Mouse (Mus musculus) forebrain, postnatal 0 days (tissue): ENCODE results near the gene Eif4b. TPM values are rescaled to one million over a fixed set of nuclear protein-coding genes. Genes with fewer than 3 reads are reported as not detected.

Experiments used
- ATAC-seq: fragments of 200-750 bp; cut with Nextera tagmentation; 2 replicates; pipeline ENCODE4 v1.8.0; 2017; ENCODE audit warnings: mild to moderate bottlenecking, moderate library complexity
- DNase-seq: peaks from one replicate; pipeline ENCODE4 v3.0.0-alpha.2; 2015
- H3K27ac ChIP-seq: fragments of 300-500 bp; sonication (generic); 2 replicates; pipeline ENCODE4 v1.5.1; 2014; ENCODE audit warnings: low read depth, mild to moderate bottlenecking, antibody characterized with exemption, low read length, moderate library complexity, mixed read lengths
- H3K27me3 ChIP-seq: fragments of 300-500 bp; sonication (generic); 2 replicates; pipeline ENCODE4 v1.6.1; 2014; ENCODE audit warnings: mild to moderate bottlenecking, low read length, mixed read lengths; ENCODE audit not compliant: insufficient read depth
- H3K36me3 ChIP-seq: fragments of 300-500 bp; sonication (generic); 2 replicates; pipeline ENCODE4 v1.6.1; 2014; ENCODE audit warnings: mild to moderate bottlenecking, moderate library complexity; ENCODE audit not compliant: insufficient read depth
- H3K4me1 ChIP-seq: fragments of 300-500 bp; sonication (generic); 2 replicates; pipeline ENCODE4 v1.6.1; 2014; ENCODE audit warnings: antibody characterized with exemption; ENCODE audit not compliant: insufficient read depth
- H3K4me2 ChIP-seq: fragments of 300-500 bp; sonication (generic); 2 replicates; pipeline ENCODE4 v1.6.1; 2014; ENCODE audit warnings: low read depth, mild to moderate bottlenecking, moderate library complexity
- H3K4me3 ChIP-seq: fragments of 300-500 bp; sonication (generic); 2 replicates; pipeline ENCODE4 v1.5.1; 2014; ENCODE audit warnings: low read depth, low read length, mixed read lengths
- H3K9ac ChIP-seq: fragments of 300-500 bp; sonication (generic); 2 replicates; pipeline ENCODE4 v1.6.1; 2014; ENCODE audit warnings: mild to moderate bottlenecking
- H3K9me3 ChIP-seq: fragments of 300-500 bp; sonication (generic); 2 replicates; pipeline ENCODE4 v1.6.1; 2016; ENCODE audit warnings: low read length
- CTCF ChIP-seq: sonication (generic); IDR thresholded peaks from 2 replicates; pipeline ENCODE4 v1.5.1; 2016; ENCODE audit warnings: antibody characterized with exemption, control low read depth, low read depth
- WGBS: fragments of 180-500 bp; shearing (Covaris S2); extraction: QIAGEN DNeasy Blood & Tissue Kit; methylation state at CpG from one replicate; pipeline ENCODE4 v1.1.7; 2014; 5-methylcytosine and 5-hydroxymethylcytosine counted together
- polyA plus RNA-seq: library from polyadenylated mRNA; unstranded; fragments of >200 nt; fragmentation: Nextera tagmentation; extraction: Ambion mirVana; gene quantifications from 2 replicates; pipeline ENCODE4 v1.2.1, GENCODE M21; 2015
- total RNA-seq: library from RNA; depleted of rRNA; stranded (reverse); fragments of >200 nt; gene quantifications from 2 replicates; pipeline ENCODE4 v1.2.3, GENCODE M21; 2014

Gene Eif4b
- total and polyA plus RNA-seq, 2 experiments from 2014 or later, result 72.8 to 194 TPM

DNA sequence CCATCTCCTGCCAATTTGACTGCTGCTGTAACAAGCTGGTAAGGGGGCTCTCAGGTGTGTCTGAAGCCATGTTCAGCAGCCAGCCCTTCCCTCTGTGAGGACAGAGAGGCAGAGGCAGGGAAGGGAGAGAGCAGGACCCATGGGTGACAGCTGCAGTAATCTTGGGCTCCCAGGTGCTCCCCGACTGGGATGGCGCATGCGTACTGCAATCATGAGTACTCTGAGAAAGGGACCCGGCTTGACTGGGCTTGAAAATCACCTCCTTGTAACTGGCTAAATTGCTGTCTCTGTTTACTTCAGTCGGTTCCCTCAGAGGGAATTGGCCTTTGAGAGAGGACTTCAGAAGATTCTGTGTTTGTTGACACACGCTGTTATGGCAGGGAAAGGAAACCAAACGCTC lies 31.6 kb upstream of the Eif4b start:
- H3K27ac ChIP-seq, result no peak overlapping the region
- no peak for TF ChIP-seq CTCF
- H3K9me3 ChIP-seq, result no peaks in the 10 kb centered on the region
- H3K9ac ChIP-seq, result no peak overlapping the region
- ATAC-seq (no peak), DNase-seq (no peak)
- WGBS, result 74% methylated on average over 7 of the region's 7 CpGs
- H3K4me1 ChIP-seq, result no peaks in the 10 kb centered on the region
- H3K4me2 ChIP-seq, result no peak overlapping the region
- H3K36me3 ChIP-seq, result no peaks in the 10 kb centered on the region
- no peaks in the 10 kb centered on the region for H3K27me3 ChIP-seq
- H3K4me3 ChIP-seq, result no peak overlapping the region

DNA sequence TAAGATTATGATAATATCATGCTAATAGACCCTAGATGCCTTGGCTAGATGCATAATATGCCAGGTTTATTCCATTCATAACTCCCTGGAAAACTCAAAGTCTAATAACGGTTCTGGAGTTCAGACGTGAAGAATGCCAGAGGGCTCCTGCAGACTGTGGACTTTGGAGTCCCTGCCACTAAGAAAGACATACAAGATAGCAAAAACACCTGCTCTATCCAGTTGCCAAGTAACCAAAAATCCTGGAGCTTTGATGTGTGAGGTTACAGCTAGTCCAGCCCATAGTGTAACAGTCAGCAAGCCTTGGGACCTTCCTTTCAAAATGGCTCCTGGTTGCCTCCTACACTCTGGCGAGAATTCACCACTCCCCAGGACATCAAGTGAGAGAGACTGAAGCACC lies 28.8 kb upstream of the Eif4b start:
- TF ChIP-seq CTCF, result no peak

DNA sequence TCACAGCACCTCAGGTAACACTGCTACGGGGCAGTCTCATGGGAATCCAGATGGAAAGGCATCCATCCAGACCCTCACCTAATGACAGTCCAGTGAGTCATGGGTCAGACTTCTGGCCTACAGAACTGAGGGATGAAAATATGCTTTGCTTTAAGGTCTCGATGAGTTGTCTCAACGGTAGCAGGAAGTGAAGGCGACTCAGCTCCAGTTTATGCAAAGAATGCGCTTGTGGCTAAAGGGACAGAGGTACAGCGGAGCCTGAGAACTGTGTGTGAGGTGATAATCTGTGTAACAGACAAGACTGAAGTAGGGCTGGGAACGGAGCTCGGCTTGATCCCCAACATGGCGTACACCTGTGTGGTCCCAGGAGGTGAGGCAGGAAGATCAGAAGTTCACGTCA lies 27.9 kb upstream of the Eif4b start:
- WGBS, result 93% methylated on average over 10 of the region's 10 CpGs
- Histone ChIP-seq H3K9me3 (no peaks in the 10 kb centered on the region), H3K27ac (no peak overlapping the region), H3K4me2 (no peak overlapping the region), H3K27me3 (no peaks in the 10 kb centered on the region), H3K36me3 (no peaks in the 10 kb centered on the region), H3K4me1 (no peaks in the 10 kb centered on the region), H3K9ac (no peak overlapping the region), H3K4me3 (no peak overlapping the region)
- DNase-seq (no peak), ATAC-seq (no peak)
- TF ChIP-seq CTCF, result no peak

More for the DNA sequence above, 28.8 kb upstream of the Eif4b start:
- Histone ChIP-seq H3K4me3 (no peak overlapping the region), H3K36me3 (no peaks in the 10 kb centered on the region), H3K4me1 (no peaks in the 10 kb centered on the region), H3K27ac (no peak overlapping the region), H3K9me3 (no peaks in the 10 kb centered on the region), H3K27me3 (no peaks in the 10 kb centered on the region), H3K9ac (no peak overlapping the region), H3K4me2 (no peak overlapping the region)
- DNase-seq (no peak), ATAC-seq (no peak)
- WGBS, result 83% methylated on average over 3 of the region's 3 CpGs

DNA sequence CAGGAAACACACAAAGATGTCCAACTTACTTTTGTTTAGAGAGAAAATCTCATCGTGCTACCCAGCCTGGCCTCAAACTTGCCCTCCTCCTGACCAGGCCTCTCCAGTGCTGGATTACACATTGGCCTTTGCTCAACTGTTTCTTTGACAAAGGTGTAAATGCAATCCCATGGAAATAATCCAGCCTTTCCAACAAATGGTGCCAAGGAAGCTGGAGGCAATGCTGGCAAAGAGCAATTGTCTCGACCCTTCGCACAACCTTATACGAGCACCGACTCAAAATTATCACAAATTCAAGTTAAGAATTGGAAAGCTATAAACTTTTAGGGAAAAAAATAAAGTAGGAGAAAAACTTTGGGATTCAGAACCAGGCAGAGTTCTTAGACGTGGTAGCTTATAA lies 25.6 kb upstream of the Eif4b start:
- Histone ChIP-seq H3K9ac (no peak overlapping the region), H3K27ac (no peak overlapping the region), H3K4me3 (no peak overlapping the region), H3K27me3 (no peaks in the 10 kb centered on the region), H3K36me3 (no peaks in the 10 kb centered on the region), H3K4me2 (no peak overlapping the region), H3K9me3 (no peaks in the 10 kb centered on the region), H3K4me1 (no peaks in the 10 kb centered on the region)
- DNase-seq, result no peak
- ATAC-seq, result no peak
- WGBS, result 86% methylated on average over 6 of the region's 6 CpGs
- TF ChIP-seq CTCF, result no peak

DNA sequence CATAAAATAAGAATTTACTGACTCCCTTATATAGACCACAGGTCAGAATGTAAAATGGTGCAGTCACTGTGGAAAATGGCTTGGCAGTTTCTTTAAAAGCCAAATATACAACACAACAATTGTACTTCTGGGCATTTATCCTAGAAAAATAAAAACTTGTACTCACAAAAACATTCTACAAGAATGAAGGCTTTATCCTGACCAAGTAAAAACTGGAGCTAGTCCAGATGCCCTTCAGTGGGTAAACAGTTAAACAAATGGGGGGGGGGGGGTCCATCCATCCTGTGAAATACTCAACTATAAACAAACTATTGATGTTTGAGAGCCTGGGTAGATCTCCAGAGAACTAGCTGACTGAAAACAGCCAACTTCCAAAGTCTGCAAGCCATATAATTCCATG lies 23.7 kb upstream of the Eif4b start:
- Histone ChIP-seq H3K4me1 (no peaks in the 10 kb centered on the region), H3K9me3 (no peaks in the 10 kb centered on the region), H3K4me2 (no peak overlapping the region), H3K27me3 (no peaks in the 10 kb centered on the region), H3K9ac (no peak overlapping the region), H3K27ac (no peak overlapping the region), H3K4me3 (no peak overlapping the region), H3K36me3 (no peaks in the 10 kb centered on the region)
- TF ChIP-seq CTCF, result no peak
- DNase-seq, result no peak
- ATAC-seq, result no peak

DNA sequence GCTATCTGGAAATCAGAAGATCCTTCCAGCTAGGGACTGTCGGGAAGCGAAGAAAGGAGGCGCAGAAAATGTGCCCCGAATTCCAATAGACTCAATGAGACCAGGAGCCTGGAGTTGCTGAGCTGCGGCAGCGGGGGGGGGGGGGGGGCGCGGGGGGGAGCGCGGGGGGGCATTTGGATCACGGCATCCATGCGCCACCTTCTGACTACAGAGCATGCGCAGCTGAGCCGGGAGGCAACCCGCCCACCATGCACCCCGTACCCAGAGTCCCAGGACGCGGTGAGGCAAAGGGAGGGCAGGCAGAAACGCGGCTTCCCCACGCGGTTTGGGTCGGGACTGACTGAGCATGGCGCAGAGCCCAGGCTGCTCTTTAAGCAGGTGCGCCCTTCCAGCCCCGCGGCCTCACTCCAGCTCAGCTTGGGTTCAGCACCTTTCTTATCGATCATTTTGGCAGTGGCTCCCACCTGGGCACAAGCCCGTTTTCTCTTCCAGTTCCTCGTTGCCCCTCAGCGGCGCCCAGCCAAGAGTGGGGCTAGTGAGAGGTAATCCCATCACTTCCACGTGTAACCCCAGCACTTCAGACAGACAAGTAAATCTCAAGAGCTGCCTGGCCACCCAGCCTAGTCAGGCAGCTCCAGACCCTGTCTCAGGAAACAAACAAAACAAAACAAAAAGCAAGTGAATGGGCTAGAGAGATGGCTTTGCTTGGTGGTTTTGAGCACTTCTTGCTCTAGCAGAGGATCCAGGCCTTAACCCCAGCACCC lies 21.5 kb upstream of the Eif4b start:
- Histone ChIP-seq H3K9ac (peak overlapping the region; percentile 46), H3K4me1 (no peaks in the 10 kb centered on the region), H3K27ac (0 out of 2 replicates have a peak overlapping the region, but pooled peaks have one; percentile 6), H3K4me3 (peak overlapping the region; percentile 47), H3K4me2 (peak overlapping the region; percentile 71), H3K27me3 (no peaks in the 10 kb centered on the region), H3K9me3 (no peaks in the 10 kb centered on the region), H3K36me3 (no peaks in the 10 kb centered on the region)
- peak; percentile 41; the same call in 1 of the 2 replicates for TF ChIP-seq CTCF
- under 1% methylated on average over 27 of the region's 33 CpGs for WGBS
- peak; percentile 92 for ATAC-seq
- DNase-seq, result peak; percentile 80

DNA sequence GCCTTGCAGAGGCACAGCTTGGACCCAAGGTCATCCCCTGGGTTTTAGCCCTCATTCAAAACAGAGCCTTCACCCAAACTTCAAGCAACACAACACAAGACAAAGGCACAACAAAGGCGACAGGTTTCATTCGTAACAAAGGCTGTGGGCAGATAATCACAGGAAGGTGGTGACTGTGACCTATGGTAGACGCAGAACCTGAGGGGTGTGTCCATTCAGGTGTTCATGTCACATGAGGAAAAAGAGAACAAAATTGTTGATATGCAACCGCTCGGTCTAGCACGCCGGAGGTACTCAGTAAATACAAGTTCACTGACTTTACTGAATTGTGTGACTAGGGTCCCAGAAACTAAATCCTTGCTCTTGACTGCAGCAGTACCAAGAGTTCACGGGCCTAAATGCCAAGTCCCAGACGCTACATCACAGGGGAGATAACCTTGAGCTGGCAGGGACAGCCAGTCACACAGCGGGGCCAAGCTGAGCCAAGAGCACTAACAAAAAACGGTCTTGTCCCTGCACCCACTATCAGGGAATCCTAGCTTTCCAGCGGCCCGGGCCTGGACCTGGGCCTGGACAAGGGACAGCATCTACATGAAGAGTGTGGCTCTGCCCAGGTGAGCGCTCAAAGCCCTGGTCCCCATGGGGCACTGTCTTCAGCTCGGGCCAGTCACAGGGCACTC lies 16.9 kb upstream of the Eif4b start:
- no peaks in the 10 kb centered on the region for H3K9me3 ChIP-seq
- no peaks in the 10 kb centered on the region for H3K27me3 ChIP-seq
- DNase-seq, result no peak
- no peak for TF ChIP-seq CTCF
- 90% methylated on average over 15 of the region's 15 CpGs for WGBS
- H3K4me3 ChIP-seq, result no peak overlapping the region
- ATAC-seq, result no peak
- no peak overlapping the region for H3K9ac ChIP-seq
- no peak overlapping the region for H3K4me2 ChIP-seq
- H3K4me1 ChIP-seq, result no peaks in the 10 kb centered on the region
- no peaks in the 10 kb centered on the region for H3K36me3 ChIP-seq
- no peak overlapping the region for H3K27ac ChIP-seq
